Mouse (Mus musculus) Patski (cell line): ENCODE data around the gene Thrap3. TPM values are rescaled to one million over a fixed set of nuclear protein-coding genes. Genes with fewer than 3 reads are reported as not detected.
"Not testable (repeated sequence)": the region's sequence is repeated elsewhere in the genome, so short reads cannot be mapped to it uniquely, and the experiment has no call there.

Source experiments
- ATAC-seq: fragments of 100-300 bp; one replicate; pipeline ENCODE4 v1.8.0; 2021
- CTCF ChIA-PET: fragments of 350-600 bp; sonication (Branson Sonifier 250); formaldehyde crosslinking; loops from one replicate; lab custom pipeline; 2022; ENCODE audit warnings: inconsistent platforms; lab: Charles Lee
- POLR2A ChIA-PET: fragments of 350-600 bp; sonication (Branson Sonifier 250); formaldehyde crosslinking; loops from one replicate; lab custom pipeline; 2022; ENCODE audit warnings: antibody characterized with exemption, inconsistent platforms; lab: Charles Lee
- DNase-seq: peaks from one replicate; pipeline ENCODE4 v3.0.0-alpha.2; 2011; ENCODE audit warnings: low read depth, low spot score
- H3K27me3 ChIP-seq: fragments of 371-371 bp; one replicate; pipeline ENCODE4 v1.5.1; 2021
- CTCF ChIP-seq: fragments of 100-300 bp; IDR thresholded peaks from one replicate; pipeline ENCODE4 v1.5.1; 2021
- in situ Hi-C: fragments of 300-500 bp; cut with MboI; formaldehyde crosslinking; loops from 3 replicates; pipeline ENCODE4 v1.11.1; 2018; ENCODE audit warnings: low pct_unique_long_range_greater_than_20kb, mixed read lengths
- polyA plus RNA-seq: library from polyadenylated mRNA; unstranded; gene quantifications from one replicate; pipeline ENCODE4 v1.2.3, GENCODE M21; 2021

Thrap3 gene
- polyA plus RNA-seq, 1 experiment from 2014 or later = 141 TPM

DNA sequence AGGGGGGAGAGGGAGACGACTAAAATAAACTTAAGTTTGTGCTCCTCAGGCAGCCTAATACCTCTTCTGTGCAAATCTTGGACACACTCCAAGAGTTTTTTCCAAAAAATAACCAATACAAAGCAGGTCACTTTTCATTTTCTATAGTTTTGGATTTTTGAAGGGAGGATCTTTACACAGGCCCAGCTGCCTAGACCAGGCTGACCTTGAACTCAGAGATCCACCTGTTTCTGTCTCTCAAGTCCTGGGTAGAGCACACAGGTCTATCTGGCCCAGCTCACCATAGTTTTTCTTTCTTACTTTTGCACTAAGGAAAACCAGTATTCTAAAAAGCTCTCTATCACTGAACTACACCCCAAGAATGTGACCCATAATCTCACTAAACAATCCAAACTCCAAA, 2.5 kb downstream of the Thrap3 start:
- no peak for DNase-seq
- in situ Hi-C loops = no loop called here
- CTCF ChIA-PET = interaction anchor here (2.9 kb wide), 1 partner anchor 19 kb away, joined by 10 read pairs; no protein-coding TSS in a partner anchor
- POLR2A ChIA-PET = no interaction called here
- TF ChIP-seq CTCF = no peak
- ATAC-seq = no peak
- H3K27me3 ChIP-seq = no peaks in the 10 kb centered on the region

DNA sequence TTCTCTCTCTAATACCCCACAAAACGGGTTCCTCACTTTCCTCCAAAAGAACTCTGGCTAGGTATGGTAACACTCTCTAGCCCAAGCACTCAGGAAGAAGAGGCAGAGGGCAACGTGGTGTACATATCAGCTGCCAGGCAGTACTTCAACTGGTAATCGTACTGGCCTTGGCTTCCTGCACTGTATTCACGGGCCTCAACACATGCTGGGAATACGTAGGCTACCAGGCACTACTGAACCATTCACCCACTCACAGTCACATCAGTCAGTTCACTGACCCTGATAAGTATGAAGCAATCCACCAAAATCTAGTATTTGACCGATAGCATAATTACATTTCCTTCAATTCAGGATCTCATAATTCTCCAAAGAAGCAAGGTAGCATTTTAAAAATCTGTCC, 3.0 kb downstream of the Thrap3 start:
- TF ChIP-seq CTCF = no peak
- ATAC-seq (no peak), DNase-seq (no peak)
- ChIA-PET POLR2A (no interaction called here), CTCF (interaction anchor here (2.9 kb wide), 1 partner anchor 18 kb away, joined by 10 read pairs; no protein-coding TSS in a partner anchor)
- in situ Hi-C loops = no loop called here
- H3K27me3 ChIP-seq = no peaks in the 10 kb centered on the region

DNA sequence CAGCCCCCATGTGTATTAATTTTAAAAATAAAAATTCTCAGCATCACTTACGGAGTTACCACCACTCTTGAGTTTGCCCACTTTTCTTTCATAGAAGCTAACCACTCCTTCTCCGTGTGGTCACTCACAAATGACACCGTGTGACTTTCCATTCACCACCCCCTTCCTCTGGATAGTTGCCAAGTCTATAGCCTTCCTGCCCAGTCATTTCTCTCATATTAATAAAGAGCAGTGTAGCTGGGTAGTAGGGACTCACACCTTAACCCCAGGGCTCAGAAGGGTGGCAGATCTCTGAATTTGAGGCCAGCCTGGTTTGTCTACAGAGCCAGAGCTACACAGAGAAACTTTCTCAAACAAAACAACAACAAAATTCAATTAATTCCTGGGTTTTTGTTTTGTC, 5.1 kb downstream of the Thrap3 start:
- no peak for ATAC-seq
- no peak for TF ChIP-seq CTCF
- CTCF ChIA-PET = interaction anchor here (1.2 kb wide), 1 partner anchor 8 kb away, joined by 4 read pairs; no protein-coding TSS in a partner anchor

DNA sequence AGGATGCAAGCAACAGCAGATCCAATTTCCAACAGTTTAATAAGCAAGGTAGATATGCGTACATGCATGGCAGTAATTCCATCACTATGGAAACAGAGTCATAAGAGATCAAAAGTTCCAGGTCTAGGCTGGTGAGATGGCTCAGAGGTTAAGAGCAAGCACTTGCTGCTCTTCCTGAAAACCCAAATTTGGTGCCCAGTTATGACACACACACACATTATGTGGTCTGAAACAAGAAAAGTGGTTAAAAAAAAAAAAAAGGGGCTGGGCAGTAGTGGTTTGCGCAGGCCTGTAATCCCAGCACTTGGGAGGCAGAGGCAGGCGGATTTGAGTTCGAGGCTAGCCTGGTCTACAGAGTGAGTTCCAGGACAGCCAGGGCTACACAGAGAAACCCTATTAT, 7.6 kb downstream of the Thrap3 start:
- POLR2A ChIA-PET = interaction anchor here (0.8 kb wide), 1 partner anchor 21 kb away, joined by 3 read pairs; no protein-coding TSS in a partner anchor

More for the DNA sequence above, 5.1 kb downstream of the Thrap3 start:
- in situ Hi-C loops = no loop called here
- no peaks in the 10 kb centered on the region for H3K27me3 ChIP-seq
- no peak for DNase-seq
- POLR2A ChIA-PET = interaction anchor here (1.0 kb wide), 1 partner anchor 15 kb away, joined by 3 read pairs; no protein-coding TSS in a partner anchor

DNA sequence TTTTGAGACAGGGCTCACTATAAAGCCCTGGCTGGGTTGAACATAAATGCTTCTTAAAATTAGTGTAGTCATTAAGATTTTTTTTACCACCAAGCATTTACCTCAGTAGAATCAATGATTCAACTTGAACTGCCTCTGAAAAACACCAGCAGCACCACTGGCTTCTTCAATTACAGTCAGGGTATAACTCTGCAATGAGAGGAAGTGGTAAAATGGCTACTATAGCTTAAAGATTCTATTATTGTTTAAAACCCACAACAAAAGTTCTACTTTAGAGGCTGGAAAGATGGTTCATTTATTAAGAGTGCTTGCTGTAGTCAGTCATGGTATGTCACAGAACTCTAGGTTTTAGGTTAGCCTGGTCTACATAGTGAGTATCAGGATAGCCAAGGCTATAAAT, 8.3 kb downstream of the Thrap3 start:
- ChIA-PET CTCF (no interaction called here), POLR2A (no interaction called here)
- TF ChIP-seq CTCF = no peak
- H3K27me3 ChIP-seq = no peaks in the 10 kb centered on the region
- DNase-seq (no peak), ATAC-seq (no peak)
- in situ Hi-C loops = no loop called here

More for the DNA sequence above, 7.6 kb downstream of the Thrap3 start:
- no peak for ATAC-seq
- no peaks in the 10 kb centered on the region for H3K27me3 ChIP-seq
- DNase-seq = no peak
- CTCF ChIA-PET = no interaction called here
- in situ Hi-C loops = no loop called here
- no peak for TF ChIP-seq CTCF

DNA sequence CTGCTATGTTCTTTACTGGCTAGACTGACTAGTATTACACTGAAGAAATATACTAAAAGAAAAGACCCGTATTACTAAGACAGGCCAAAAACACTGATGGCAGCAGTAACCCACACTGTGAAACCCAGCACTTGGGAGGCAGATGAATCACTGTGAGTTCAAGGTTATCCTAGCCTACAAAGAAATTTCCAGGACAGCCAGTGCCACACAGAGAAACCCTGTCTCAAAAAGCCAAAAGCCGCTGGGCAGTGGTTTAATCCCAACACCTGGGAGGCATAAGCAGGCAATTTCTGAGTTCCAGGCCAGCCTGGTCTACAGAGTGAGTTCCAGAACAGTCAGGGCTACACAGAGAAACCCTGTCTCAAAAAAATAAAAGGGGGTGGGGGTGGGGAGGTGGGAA, 11.9 kb downstream of the Thrap3 start:
- DNase-seq = no peak
- in situ Hi-C loops = no loop called here
- no peak for ATAC-seq
- TF ChIP-seq CTCF = no peak
- no peaks in the 10 kb centered on the region for H3K27me3 ChIP-seq
- ChIA-PET CTCF (no interaction called here), POLR2A (no interaction called here)

DNA sequence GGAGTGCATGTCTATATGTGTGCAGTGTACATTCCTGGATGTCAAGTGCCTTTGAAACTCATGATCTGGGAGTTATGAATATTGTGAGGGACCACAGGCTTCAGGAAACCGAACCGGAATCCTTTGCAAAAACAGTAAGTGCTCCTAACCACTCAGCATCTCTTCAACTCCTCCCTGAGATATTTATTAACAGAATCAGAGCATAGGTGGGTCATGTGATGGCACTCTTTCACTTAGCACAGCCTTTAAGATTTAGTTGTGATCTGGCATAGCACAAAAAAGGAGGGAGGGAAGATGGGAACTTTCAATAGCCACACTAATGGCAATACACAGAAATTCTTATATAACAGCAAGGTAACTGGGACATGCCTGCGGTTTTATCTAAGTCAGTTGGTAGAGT, 15.5 kb downstream of the Thrap3 start:
- TF ChIP-seq CTCF = no peak
- CTCF ChIA-PET = no interaction called here

DNA sequence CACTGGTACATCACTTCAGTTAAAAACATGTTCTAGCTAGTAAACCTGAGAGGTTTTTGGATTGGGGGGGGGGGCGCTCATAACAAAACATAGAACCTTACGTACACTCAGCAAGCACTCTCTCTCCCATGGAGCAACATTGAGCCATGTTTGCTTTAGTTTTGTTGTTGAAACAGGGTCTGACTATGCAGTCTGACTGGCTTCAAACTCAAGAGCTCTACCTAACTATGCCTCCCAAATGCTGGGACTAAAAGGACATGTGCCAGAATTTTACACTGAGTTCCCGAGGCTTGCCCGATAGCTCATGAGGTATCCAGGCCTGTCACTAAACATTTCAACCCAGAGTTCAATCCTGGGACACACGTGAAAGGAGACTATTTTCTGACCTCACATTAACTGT, 19.5 kb downstream of the Thrap3 start:
- DNase-seq (no peak), ATAC-seq (no peak)
- POLR2A ChIA-PET = interaction anchor here (0.6 to 1.0 kb wide), 2 partner anchors 14 to 29 kb away, joined by 3 read pairs; no protein-coding TSS in a partner anchor
- CTCF ChIA-PET = interaction anchor here (0.9 to 1.1 kb wide), 2 partner anchors 9 to 56 kb away, joined by 3 to 4 read pairs; no protein-coding TSS in a partner anchor
- no peak for TF ChIP-seq CTCF
- H3K27me3 ChIP-seq = no peaks in the 10 kb centered on the region
- in situ Hi-C loops = no loop called here

More for the DNA sequence above, 15.5 kb downstream of the Thrap3 start:
- POLR2A ChIA-PET = no interaction called here
- ATAC-seq = no peak
- in situ Hi-C loops = no loop called here
- no peak for DNase-seq
- H3K27me3 ChIP-seq = no peaks in the 10 kb centered on the region

DNA sequence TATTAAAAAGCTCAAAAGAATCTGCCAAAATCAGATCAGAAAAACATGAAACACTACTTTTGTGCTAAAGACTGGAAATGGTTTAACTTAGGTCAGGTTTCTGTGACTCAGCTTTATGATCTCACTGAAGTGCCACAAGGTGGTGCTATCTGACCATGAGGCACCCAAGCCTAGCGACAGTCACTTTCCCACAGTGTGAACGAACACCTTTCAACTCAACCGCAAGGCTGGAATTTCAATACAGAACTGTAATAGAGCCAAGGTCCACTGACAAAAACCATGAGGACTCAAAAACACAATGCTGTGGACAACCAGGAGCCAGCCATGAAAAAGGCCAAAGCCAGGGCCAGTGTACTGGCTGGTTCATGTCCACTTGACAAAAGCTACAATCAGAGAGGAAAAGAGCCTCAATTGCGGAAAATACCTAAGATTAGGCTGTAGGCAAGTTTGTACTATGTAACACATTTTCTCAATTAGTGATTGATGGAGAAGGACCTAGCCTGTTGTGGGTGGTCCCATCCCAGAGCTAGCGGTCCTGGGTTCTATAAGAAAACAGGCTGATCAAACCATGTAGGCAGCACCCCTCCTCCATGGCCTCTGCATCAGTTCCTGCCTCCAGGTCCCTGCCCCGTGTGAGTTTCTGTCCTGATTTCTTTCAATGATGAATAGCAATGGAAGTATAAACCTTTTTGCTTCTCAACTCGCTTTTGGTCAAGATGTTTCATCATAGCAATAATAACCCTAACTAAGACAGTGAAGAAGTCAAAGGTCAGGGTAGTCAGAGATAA, 21.2 kb downstream of the Thrap3 start:
- DNase-seq (no peak), ATAC-seq (no peak)
- ChIA-PET POLR2A (interaction anchor here (0.7 kb wide), 1 partner anchor 81 kb away, joined by 3 read pairs; no protein-coding TSS in a partner anchor), CTCF (interaction anchor here (1.3 to 1.6 kb wide), 4 partner anchors 12 to 70 kb away, joined by 4 to 10 read pairs (median 4); no protein-coding TSS in a partner anchor)
- in situ Hi-C loops = no loop called here
- H3K27me3 ChIP-seq = no peaks in the 10 kb centered on the region
- peak; percentile 73 for TF ChIP-seq CTCF

DNA sequence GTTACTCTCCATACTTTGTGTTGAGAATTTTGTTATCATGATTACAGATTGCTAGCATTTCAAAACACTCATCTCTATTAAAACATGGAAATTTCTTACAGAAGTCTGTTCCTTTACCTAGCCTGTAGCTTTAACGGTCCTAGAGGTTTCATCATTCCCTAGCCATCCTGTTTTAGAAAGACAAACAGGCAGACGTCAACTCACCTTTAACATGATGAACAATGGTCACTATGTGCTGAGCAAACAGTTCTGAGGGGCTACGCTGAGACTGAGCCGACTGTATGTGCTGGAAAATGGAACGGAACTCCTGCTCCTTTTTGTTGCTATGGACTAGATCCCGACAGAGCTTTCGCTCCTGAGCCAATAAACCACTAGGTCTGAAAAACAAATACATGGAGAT, 26.6 kb downstream of the Thrap3 start:
- POLR2A ChIA-PET = interaction anchor here (1.4 kb wide), 1 partner anchor 16 kb away, joined by 6 read pairs; no protein-coding TSS in a partner anchor
- CTCF ChIA-PET, H3K27me3 ChIP-seq, DNase-seq, ATAC-seq, in situ Hi-C loops: not testable (repeated sequence)

DNA sequence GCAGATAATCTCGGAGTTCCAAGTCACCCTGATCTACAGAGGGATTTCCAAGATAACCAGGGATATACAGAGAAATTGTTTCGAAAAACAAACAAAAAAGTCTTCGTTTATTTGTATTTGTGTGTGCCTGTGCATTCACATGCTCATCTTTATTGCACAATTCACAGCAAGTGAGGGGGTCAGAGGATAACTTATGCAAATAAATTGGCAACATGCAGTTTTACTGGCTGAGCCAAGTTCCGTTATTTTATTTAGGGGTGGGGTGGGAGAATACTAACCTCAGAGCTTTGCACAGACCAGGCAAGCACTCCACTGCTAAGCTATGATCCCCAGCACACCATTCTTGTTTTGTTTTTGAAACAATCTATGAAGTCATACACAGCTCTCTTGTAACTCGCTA, 28.8 kb downstream of the Thrap3 start:
- POLR2A ChIA-PET = interaction anchor here (1.1 kb wide), 1 partner anchor 21 kb away, joined by 3 read pairs; no protein-coding TSS in a partner anchor
- CTCF ChIA-PET = interaction anchor here (1.0 to 1.5 kb wide), 2 partner anchors 9 to 15 kb away, joined by 4 read pairs; no protein-coding TSS in a partner anchor

DNA sequence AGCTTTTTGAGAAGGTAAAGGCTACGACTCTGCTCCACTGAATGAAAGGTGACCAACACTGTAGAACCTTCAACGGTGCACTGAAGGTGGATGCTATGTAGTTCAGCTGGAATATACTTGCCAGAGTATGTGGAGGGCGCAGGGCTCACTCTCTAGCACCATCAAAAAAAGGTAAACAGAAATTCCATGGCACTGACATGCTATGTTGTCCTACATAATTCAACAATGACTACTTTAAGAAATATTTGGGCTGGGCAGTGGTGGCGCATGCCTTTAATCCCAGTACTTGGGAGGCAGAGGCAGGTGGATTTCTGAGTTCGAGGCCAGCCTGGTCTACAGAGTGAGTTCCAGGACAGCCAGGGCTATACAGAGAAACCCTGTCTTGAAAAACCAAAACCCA, 31.8 kb downstream of the Thrap3 start:
- CTCF ChIA-PET, DNase-seq, POLR2A ChIA-PET, ATAC-seq, in situ Hi-C loops, H3K27me3 ChIP-seq: not testable (repeated sequence)

More for the DNA sequence above, 28.8 kb downstream of the Thrap3 start:
- no peak for TF ChIP-seq CTCF
- ATAC-seq (no peak), DNase-seq (no peak)
- in situ Hi-C loops = no loop called here
- no peaks in the 10 kb centered on the region for H3K27me3 ChIP-seq
